Mouse (Mus musculus): Measurements from ENCODE around the gene Slc13a4. TPM values are rescaled to one million over a fixed set of nuclear protein-coding genes. Genes with fewer than 3 reads are reported as not detected.
A peak's percentile ranks its signal among the peaks of the same experiment; 100 is the strongest.

Gene Slc13a4
- 10 to 100 TPM in 1 of 2 experiments, 1 to 10 TPM in 1; 9.2 to 14.8 TPM for total RNA-seq (2021)
- long read RNA-seq, experiment 1, transcript Slc13a4-201 (16 exons, 3,427 nt), result major isoform, 22 of 25 reads
- long read RNA-seq, experiment 1, partial matches to known transcripts, result 0 of 25 reads
- long read RNA-seq, experiment 1, other reads (novel, unspliced or antisense), result 3 of 25 reads
- long read RNA-seq, experiment 2, transcript Slc13a4-201 (16 exons, 3,427 nt), result major isoform, 5 of 6 reads
- long read RNA-seq, experiment 2, partial matches to known transcripts, result 0 of 6 reads
- long read RNA-seq, experiment 2, other reads (novel, unspliced or antisense), result 1 of 6 reads

GRCm38 (mm10) chr6:35308037-35308436 is at the start of gene Slc13a4:
Gene Slc13a4, minus strand, starts transcription at chr6:35308131.
- no peak for DNase-seq (ENCODE audit: extremely low spot score in 1 of 2, low spot score in 2 of 2)
- no peak within 1 kb of the TSS for H3K4me3 ChIP-seq
- intact Hi-C loops (cut with DNase I), result no loop called here
- H3K27ac ChIP-seq, result no peak within 1 kb of the TSS
- TF ChIP-seq CTCF (IDR thresholded peaks at IDR 0.05), result no peak

GRCm38 (mm10) chr6:35355320-35355719 is 47.4 kb upstream of the Slc13a4 start:
- Histone ChIP-seq H3K4me3 (no peak overlapping the region), H3K27ac (no peak overlapping the region)
- DNase-seq (ENCODE audit: extremely low spot score in 1 of 2, low spot score in 2 of 2), result no peak
- intact Hi-C loops (cut with DNase I), result no loop called here
- TF ChIP-seq CTCF (IDR thresholded peaks at IDR 0.05), result no peak

DNA sequence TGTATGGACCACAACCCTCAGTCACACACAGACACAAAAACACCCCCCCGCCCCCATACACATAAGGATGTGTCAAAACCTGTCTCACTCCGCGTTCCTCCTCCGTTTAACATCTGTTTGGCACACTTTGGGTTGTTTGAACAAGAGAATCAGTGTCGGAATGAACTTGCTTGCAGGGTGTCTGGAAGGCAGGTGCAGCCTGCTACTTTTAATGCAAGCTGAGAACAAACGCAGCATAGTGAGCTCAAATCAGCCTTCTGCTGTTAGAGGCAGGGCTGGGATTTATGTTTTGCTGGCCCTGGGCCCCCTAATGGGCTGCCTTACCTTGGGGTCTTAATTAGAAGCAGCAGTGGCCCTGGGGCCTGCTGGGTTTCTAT is 46.7 kb upstream of the Slc13a4 start:
- H3K4me3 ChIP-seq, result no peak overlapping the region
- H3K27ac ChIP-seq, result no peak overlapping the region
- no peak for TF ChIP-seq CTCF (IDR thresholded peaks at IDR 0.05)
- no peak for DNase-seq (ENCODE audit: extremely low spot score in 1 of 2, low spot score in 2 of 2)
- intact Hi-C loops (cut with DNase I), result no loop called here

- no peak overlapping the region for H3K4me3 ChIP-seq
- intact Hi-C loops (cut with DNase I), result no loop called here
- TF ChIP-seq CTCF (IDR thresholded peaks at IDR 0.05), result no peak
- H3K27ac ChIP-seq, result no peak overlapping the region
- no peak for DNase-seq (ENCODE audit: extremely low spot score in 1 of 2, low spot score in 2 of 2)
Observed at GRCm38 (mm10) chr6:35353846-35354621, 46.1 kb upstream of the Slc13a4 start.

- no peak overlapping the region for H3K27ac ChIP-seq
- no peak for DNase-seq (ENCODE audit: extremely low spot score in 1 of 2, low spot score in 2 of 2)
- intact Hi-C loops (cut with DNase I), result no loop called here
- no peak overlapping the region for H3K4me3 ChIP-seq
- TF ChIP-seq CTCF (IDR thresholded peaks at IDR 0.05), result no peak
Observed at GRCm38 (mm10) chr6:35353416-35353815, 45.5 kb upstream of the Slc13a4 start.

DNA sequence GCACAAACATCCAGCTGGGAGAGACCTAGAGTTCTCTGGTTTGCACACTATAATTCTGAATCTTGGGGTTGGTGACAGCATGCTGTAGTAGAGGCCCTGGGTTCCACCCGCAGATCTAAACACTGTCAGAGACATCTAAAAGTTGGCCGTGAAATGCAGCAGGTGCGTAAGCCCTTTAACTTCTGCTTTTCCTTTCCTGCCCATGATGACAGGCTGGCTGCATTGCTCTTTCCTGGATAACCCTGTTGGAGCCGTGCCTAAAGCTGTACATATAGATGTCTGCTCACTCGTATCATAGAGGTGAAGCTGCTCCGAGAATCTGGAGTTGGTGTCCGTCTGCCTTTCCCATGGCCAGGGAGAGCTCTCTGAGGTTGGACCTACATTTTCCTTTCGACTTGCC is 44.9 kb upstream of the Slc13a4 start:
- no peak for TF ChIP-seq CTCF (IDR thresholded peaks at IDR 0.05)
- intact Hi-C loops (cut with DNase I), result no loop called here
- no peak overlapping the region for H3K27ac ChIP-seq

GRCm38 (mm10) chr6:35351826-35352225 is 43.9 kb upstream of the Slc13a4 start:
- DNase-seq (ENCODE audit: extremely low spot score in 1 of 2, low spot score in 2 of 2), result no peak
- H3K4me3 ChIP-seq, result no peak overlapping the region
- intact Hi-C loops (cut with DNase I), result no loop called here
- no peak overlapping the region for H3K27ac ChIP-seq
- no peak for TF ChIP-seq CTCF (IDR thresholded peaks at IDR 0.05)

More for the DNA sequence above, 44.9 kb upstream of the Slc13a4 start:
- H3K4me3 ChIP-seq, result no peak overlapping the region
- DNase-seq (ENCODE audit: extremely low spot score in 1 of 2, low spot score in 2 of 2), result no peak

DNA sequence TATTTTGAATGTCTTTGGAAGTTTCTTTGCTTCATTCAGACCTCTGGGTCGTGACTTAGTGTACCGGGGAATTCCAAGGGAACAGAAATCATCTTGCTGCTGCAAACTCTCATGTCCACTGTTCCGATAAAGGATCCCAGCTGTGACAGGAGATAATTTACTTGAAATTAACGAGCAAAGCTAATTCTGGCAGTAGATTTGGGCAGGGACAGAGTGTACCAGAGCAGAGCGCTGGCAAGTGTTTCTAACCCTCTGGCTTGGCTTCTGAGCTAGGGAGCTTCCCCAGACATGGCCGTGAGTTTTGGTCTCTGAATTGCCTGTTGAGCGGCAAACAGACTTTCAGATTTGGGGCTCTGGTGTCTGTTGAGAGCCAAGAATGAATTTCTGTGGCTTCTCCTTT is 41.9 kb upstream of the Slc13a4 start:
- DNase-seq (ENCODE audit: extremely low spot score in 1 of 2, low spot score in 2 of 2), result no peak
- Histone ChIP-seq H3K4me3 (no peak overlapping the region), H3K27ac (no peak overlapping the region)
- intact Hi-C loops (cut with DNase I), result no loop called here
- TF ChIP-seq CTCF (IDR thresholded peaks at IDR 0.05), result no peak

DNA sequence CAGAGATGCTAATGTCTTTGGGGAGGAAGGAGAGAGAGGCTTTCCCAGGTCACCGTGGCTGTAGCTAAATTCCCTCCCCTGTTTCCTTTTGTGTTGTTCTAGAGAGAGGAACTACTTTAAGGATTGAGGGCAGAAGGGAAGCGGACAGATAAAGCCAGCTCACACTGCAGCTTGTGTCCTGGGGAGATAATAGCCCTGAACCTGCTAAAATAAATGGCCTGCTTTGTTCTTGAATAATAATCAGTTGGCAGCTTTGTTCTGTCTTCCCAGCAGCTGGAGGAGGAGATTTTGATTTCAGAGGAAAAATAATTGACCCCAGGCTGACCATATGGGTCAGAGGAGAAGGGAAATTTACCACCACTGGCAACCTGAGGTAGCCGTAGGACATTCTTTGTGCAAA is 30.7 kb upstream of the Slc13a4 start:
- Histone ChIP-seq H3K27ac (no peak overlapping the region), H3K4me3 (no peak overlapping the region)
- intact Hi-C loops (cut with DNase I), result no loop called here
- DNase-seq (ENCODE audit: extremely low spot score in 1 of 2, low spot score in 2 of 2), result no peak
- no peak for TF ChIP-seq CTCF (IDR thresholded peaks at IDR 0.05)

GRCm38 (mm10) chr6:35337836-35338235 is 29.9 kb upstream of the Slc13a4 start:
- Histone ChIP-seq H3K4me3 (no peak overlapping the region), H3K27ac (no peak overlapping the region)
- intact Hi-C loops (cut with DNase I), result no loop called here
- TF ChIP-seq CTCF (IDR thresholded peaks at IDR 0.05), result no peak
- DNase-seq (ENCODE audit: extremely low spot score in 1 of 2, low spot score in 2 of 2), result no peak

DNA sequence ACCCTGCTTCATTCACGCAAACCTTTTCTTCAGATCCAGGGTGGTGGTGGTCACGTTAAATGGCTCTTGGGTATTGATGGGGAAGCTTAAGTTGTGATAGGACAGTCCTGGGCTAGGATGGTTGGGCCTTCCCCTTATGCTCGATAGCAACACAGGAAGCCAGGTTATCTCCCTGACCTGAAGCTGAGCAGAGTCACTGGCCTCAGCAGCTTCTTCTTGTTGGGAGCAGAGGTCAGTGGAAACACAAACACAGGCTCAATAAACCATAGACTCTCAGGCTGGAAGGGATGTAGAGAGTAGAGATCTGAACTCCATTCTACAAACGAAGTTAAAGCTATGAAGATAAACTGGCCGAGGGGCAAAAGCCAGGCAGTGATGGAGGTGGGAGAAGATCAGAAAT is 27.5 kb upstream of the Slc13a4 start:
- Histone ChIP-seq H3K4me3 (no peak overlapping the region), H3K27ac (no peak overlapping the region)
- TF ChIP-seq CTCF (IDR thresholded peaks at IDR 0.05), result no peak
- intact Hi-C loops (cut with DNase I), result no loop called here
- no peak for DNase-seq (ENCODE audit: extremely low spot score in 1 of 2, low spot score in 2 of 2)

DNA sequence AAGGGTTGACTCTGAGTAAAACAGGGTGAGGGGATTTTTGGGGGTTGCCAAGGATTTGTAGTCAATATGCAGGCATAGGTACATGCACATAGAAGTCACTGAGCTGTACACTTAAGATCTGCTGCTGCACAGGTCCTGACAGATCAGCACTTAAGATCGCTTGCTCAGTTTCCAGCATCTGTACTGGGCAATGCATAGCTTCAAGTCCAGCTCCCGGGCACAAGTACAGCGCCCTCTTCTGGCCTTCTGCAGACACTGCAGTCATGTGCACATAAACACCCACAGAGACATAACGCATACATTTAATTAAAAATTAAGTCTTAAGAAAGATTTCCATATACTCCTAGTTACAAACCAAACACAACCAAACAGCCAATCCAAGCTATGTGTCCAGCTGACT is 26.3 kb upstream of the Slc13a4 start:
- intact Hi-C loops (cut with DNase I), result no loop called here
- peak; percentile 11 for TF ChIP-seq CTCF (IDR thresholded peaks at IDR 0.05)
- H3K27ac ChIP-seq, result no peak overlapping the region
- H3K4me3 ChIP-seq, result no peak overlapping the region
- DNase-seq (ENCODE audit: extremely low spot score in 1 of 2, low spot score in 2 of 2), result no peak

DNA sequence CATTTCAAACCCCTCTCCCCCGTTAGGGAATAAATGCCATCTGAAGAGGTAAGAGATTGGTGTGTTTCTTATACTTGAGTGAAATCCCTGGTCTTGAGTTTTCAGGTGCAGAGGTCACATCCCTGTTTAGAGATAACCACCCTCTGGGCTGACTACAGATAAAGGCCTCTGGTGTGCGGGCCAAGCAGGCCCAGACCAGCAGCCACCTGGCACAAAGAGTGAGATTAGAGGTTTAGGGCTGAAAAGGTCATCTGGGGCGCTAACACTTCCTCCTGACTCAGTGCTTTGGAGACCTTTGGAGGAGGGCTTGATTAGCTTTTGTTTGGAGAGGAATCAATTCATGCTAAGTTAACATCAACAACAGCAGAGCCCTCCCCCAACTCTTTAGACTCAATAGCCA is 25.7 kb upstream of the Slc13a4 start:
- no peak for TF ChIP-seq CTCF (IDR thresholded peaks at IDR 0.05)
- H3K4me3 ChIP-seq, result no peak overlapping the region
- intact Hi-C loops (cut with DNase I), result no loop called here
- no peak overlapping the region for H3K27ac ChIP-seq
- DNase-seq (ENCODE audit: extremely low spot score in 1 of 2, low spot score in 2 of 2), result no peak

Data from left cerebral cortex, adult 2 months (tissue).